Mouse (Mus musculus) thymus, adult 18-20 months (tissue): Measurements from ENCODE around the gene Stx5a.

Experiments
- DNase-seq, 2 experiments: peaks; one replicate each; pipeline ENCODE4 v3.0.0; 2022; ENCODE audit warnings: mixed read lengths in 2 of 2

Stx5a gene

GRCm38 (mm10) chr19:8747368-8747767 lies 6.2 kb downstream of the Stx5a start:
- no peak for DNase-seq

DNA sequence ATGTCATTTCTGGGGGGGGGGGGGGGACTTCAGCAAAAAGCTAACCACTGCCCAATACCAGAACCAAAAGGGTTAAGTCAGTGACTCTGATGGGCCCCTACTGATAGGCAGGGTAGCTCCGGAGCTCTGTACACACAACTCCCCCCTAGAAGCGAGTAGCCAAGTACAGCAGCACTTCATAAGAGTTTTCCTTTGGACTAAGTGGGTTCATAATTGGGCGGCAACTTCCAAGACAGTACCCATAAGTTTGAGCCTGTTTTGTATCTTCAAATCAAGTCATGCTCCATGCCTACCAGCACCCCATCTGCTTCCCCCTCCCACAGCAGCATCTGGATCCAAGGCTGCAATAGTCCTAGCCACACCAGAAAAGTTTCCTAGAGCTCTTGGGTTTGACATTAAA lies 14.4 kb downstream of the Stx5a start:
- DNase-seq = no peak

DNA sequence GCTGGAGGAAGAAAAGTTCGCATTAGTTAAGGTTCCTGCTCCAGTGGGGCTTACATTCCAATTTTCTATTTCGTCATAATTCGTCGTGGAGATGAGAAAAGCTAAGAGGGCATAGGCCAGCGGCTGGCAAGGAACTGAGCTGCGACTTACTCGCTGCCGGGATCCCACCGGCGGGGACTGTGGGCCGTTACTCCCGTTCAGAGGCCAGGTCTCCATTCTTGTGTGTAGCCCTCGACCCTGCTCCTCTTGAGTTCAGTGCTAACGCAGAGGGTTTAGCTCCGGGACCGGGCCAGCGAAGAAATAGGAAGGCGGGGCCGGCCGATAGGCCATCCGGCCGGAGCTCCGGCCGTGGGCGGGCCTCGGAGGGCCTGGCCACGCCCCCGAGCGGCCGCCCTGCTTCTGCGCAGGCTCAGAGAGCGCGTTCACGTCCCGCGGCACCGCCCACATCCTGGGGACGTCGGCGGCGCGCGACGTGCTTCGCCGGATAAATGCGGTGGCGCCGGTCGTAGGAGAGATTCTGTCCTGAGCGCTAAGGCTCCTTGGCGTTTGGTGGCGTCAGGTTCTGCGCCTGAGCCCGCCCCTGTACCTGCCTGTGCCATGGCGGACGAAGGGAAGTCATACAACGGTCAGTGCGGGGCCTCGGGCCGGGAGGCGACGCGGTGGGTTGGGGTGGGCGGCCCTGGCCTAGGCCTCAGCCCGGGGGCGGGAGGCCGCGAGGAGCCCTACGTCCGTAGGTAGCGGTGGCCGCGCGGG lies 15.6 kb downstream of the Stx5a start, which contains the start of gene Nxf1:
Nxf1 (plus strand) TSS at position 439 of the 753 bp plus-strand sequence.
- peak; percentile 78 to 83 for DNase-seq

- DNase-seq = no peak
These were observed 16.3 kb downstream of the Stx5a start for GRCm38 (mm10) chr19:8757471-8757998.

DNA sequence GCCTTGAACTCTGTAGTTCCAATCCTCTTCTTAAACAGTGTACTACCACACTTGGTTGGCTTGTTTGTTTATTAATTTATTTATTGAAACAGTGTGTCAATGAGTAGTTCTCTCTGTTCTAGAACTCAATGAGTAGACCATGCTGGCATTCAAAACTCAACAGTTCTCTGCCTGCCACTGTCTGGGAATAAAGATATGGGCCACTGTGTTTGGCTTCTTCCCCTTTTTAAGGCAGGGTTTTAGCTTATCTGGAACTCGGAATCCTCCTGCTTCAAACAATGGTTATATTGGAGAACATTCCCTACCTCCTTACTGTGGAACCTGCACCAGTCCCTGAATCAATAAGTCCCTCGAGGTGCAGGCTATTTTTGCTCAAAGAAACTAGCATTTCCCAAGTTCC lies 17.7 kb downstream of the Stx5a start:
- DNase-seq = no peak

DNA sequence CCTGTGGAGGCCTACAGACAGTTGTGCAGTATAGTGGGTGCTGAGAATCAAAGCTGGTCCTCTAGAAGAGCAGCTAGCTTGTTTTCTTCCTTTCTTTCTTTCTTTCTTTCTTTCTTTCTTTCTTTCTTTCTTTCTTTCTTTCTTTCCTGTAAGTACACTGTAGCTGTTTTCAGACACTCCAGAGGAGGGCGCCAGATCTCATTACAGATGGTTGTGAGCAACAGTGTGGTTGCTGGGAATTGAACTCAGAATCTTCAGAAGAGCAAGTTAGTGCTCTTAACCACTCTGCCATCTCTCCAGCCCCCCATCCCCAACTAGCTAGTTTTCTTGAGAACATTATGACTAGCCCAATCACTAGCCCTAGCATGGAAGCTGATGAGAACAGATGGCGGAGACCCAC lies 19.5 kb downstream of the Stx5a start:
- DNase-seq = no peak

- DNase-seq = no peak
These were observed 22.1 kb downstream of the Stx5a start for GRCm38 (mm10) chr19:8763276-8763675.

DNA sequence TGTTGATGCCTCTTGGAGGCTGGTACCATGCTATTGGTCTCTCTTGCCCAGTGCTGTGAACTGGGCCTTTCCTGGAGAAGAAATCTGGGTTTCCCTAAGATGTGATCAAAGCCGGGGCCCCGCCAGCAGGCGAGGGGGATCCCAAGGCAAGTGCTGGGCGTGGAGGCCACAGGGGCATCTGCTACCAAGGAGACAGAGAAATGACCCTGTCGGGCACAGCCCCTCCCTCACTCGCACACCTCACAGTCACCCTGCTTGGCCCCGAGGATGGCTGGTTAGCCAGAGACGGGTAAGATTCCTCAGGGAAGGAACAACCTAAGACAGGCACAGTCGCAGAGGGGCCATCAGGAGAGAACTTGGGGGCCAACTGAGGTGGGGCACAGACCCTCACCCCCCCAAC lies 24.3 kb downstream of the Stx5a start:
- no peak for DNase-seq

DNA sequence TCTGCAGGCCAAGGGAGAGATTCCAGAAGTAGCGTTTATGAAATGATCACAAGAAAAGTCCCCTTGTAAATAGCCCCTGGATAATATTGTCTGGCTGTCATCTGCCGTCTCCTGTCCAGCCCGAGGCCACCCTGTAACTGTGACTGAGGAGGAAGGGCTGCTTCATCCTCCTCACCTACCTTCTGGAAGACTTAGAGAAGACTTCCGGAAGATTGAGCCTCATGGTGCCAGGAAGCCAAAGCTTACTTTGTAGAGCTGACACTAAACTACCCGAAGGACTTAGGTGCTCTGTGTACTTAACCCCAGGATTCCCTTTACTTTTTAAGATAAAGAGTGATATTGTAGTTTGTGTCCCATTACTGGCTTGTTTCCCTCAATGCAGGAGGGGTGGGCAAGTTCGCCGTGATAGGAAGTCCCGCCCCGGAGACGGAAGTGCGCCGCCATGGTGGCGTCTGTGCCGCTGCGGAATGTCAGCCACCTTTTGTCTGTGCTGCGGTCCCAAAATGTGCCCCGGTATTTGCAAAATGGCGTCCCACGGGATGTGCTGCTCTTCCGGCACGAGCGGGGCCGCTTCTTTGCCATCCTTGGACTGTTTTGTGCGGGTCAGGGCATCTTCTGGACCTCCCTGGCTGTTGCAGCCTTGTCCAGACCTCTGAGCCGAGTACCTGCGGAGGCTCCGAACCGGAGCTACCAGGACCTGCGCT lies 29.5 kb downstream of the Stx5a start, which contains the start of gene Tmem223:
Tmem223 (plus strand) TSS at position 430 of the 704 bp plus-strand sequence.
- DNase-seq = peak; percentile 64 to 76

DNA sequence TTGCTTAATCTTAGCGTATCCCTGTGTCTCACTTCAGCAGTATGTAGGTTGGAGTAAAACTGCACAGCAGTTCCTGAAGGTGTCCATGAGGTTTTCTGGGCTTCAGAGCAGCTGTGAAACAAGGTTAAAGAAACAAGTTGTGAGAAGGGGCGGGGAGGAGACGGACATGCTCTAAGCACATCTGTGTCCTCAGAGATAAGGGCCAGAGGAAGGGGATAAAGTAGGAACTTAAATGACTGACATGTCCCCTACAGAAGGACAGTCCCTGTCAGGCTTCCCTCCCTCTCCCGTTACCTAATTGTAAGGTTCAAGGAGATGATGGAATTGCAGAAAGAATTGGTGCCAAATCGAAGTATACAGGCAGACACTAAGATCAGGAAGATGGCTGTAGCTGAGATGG lies 31.8 kb downstream of the Stx5a start:
- no peak for DNase-seq

DNA sequence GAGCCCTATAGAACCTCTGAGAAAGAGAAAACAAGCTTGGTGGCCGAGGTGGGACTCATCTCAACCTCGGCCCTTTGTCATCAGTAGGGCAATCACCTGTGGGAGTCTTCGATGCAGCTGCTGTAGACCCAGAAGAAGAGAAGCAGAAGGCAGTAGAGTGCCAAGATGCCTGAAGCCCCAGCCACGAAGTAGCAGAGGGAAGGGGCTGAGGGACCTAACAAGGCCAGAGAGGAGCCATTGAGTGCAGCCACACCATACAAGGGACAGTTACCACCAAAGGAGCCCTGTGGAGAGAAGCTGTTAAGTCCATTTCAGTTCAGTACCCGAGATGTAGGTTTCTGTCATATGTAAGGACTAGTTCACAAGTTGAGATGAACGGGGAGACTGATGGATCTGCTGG lies 32.2 kb downstream of the Stx5a start:
- no peak for DNase-seq

GRCm38 (mm10) chr19:8774086-8774835 lies 33.0 kb downstream of the Stx5a start, which contains the start of gene Tmem179b:
Gene Tmem179b, minus strand, starts transcription at chr19:8774467.
- peak; percentile 92 to 94 for DNase-seq

- DNase-seq = no peak
These were observed 33.8 kb downstream of the Stx5a start for GRCm38 (mm10) chr19:8774951-8775421.

DNA sequence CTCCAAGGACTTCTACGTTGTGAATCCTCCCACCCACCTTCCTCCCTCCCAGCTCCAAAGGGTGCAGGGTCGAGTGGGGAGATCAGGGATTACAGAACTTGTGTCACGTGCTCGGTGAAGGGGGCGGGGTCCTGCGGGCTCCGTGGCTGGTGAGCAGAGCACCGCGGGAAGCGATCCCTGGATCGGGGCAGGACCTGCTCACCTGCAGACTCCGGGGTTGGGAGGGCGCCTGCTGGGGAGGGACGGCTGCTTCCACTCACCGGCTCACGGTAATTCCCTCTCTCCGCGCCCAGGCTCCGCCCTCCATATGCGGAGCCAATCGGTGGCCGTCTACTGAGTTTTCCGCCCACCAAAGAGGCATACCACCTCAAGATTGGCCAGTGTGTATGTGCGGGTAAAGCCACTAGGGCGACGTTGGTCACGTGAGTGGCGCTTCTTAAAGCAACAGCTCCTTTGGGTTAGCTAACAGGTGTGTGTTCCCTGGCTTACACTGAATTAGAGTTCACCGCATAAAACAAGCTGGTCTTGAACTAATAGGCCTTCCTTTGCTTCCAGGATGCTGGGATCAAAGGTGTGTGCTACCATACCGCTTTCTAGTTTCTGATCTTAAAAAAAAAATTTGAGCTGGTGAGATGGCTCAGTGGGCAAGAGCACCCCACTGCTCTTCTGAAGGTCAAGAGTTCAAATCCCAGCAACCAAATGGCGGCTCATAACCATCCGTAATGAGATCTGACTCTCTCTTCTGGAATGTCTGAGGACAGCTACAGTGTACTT lies 45.0 kb downstream of the Stx5a start, which contains the start of gene Taf6l:
Taf6l (minus strand) TSS at position 410 of the 774 bp plus-strand sequence.
- DNase-seq = peak; percentile 90 to 94

DNA sequence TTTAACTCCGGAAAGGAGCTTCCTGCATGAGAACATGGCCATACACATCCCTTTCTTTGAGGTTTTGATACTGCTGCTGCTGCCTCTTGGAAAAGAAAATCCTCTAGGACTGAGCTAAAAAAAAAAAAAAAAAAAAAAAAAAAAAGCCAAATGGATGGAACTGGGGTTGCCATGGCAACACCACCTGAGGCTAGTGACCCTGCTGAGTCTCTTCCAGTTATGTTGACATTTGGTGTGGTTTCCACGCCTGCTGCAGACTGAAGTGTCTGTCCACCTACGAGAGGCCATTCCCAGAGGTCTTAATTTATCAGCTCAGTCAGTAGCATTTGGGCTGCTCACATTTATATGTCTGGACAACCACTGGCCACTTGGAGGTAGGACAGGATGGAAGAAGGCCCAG lies 47.3 kb downstream of the Stx5a start:
- no peak for DNase-seq

DNA sequence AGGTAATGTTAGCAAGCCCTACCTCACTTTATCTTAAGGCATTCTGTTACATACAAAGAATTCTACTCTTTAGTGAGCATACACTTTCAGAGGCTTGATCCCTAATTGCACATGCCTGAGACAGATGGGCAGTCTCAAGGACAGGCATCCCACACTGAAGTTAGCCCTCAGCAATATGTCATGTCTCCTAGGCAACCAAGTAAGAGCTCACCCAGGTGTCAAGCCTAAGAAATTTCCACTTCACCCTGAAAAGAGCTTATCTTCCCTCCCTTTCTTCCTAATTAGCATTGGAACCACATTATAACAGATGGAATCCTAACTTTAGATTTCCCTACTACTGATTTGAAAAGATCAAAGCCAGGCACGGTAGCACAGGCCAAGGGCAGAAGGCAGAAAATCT lies 48.0 kb downstream of the Stx5a start:
- no peak for DNase-seq

- DNase-seq = no peak
These were observed 49.0 kb downstream of the Stx5a start for GRCm38 (mm10) chr19:8790171-8790570.

DNA sequence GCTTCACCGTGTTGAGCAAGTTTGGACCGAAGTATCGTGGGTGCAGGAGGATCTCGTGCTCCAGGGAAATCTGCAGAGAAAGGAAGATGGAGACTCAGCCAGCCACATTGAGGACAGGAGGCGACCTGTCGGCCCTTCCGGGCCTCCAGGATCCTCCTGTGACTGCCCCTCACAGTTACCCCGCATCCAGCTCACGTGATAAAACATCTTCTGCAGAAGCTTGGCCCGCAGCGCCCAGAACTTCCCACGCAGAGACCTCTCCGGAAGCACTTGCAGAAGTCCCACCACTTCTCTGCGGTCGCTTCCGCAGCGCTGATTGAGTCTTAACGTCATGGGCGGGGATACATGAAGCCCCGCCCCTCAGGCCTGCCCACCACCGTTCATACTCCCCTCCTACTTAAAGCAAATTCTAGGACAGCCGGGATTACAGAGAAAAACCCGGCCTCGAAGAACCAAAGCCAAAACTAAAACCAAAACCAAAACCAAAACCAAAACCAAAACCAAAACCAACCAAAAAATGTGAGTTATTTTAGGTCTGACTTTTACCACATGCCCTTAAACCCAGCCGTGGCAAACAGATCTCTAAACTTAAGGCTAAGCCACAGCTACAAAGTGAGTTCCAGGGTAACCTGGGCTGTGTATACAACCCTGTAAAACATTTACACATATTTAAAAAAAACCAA lies 57.2 kb downstream of the Stx5a start, which contains the start of gene Polr2g:
Polr2g (minus strand) TSS at position 314 of the 683 bp plus-strand sequence.
- DNase-seq = peak; percentile 82 to 88

GRCm38 (mm10) chr19:8798947-8799315 lies 57.7 kb downstream of the Stx5a start:
- no peak for DNase-seq

DNA sequence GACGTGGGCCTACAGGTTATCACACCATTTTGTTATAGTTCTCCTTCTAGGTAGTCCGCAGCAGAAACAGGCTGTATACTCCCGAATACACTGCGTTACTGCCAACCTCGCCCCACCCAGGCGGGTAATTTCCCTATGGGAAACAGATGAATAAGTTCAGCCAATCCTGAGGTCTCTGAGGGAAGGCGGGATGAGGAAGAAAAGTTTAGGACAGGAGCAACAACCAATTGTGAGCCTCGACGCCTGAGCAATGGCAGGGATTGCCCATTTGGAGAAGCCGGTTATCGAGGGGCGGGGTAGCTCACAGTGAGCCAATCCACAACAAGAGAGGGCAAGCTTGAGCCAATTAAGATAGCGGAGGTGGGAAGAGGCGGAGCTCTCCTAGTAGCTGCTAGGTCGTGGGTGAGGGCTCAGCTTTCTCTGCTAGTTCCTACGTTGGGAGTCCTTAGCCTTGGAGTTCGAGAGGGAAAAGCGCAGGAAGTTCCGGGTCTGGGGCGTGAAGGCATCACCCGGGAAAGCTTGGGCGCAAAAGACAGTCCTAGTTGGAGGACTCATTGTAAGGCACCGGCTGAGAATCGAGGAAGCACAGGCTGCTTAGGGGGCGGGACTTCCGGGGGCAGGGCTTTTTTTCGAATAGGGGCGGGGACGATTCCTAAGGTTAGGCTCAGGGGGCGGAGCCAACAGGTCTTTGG lies 61.1 kb downstream of the Stx5a start, which contains the start of gene Zbtb3:
Zbtb3 (plus strand) TSS at position 426 of the 692 bp plus-strand sequence.
- DNase-seq = peak; percentile 91 to 96
